Comparison of ENCODE assay signal across 8 mouse cellular contexts in the genomic region with DNA sequence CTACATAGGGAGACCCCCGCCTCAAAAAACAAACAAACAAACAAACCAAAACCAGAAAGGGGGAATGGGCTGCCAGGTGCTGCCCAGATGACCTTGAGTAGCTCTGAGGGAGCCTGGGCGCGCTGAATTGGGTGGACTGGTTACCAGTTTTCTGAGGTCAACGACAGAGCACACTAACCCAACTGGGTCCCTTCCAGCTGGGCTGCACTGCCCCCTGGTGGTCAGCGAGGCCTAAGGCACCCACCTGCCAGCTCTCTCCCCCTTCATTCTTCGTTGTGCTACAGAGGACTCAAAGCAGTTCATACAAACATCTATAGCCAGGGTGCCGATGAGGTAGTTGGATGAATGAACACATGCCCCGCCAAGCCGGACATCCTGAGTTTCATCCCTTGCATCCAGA. TPM values are rescaled to one million over a fixed set of nuclear protein-coding genes. Genes with fewer than 3 reads are reported as not detected.
A peak's percentile ranks its signal among the peaks of the same experiment; 100 is the strongest.
DNase-seq lines count a peak whose midpoint lies in the region.

No protein-coding gene starts in this region.

- DNase-seq in B cell, adult 2 months, result peak; percentile 87 to 88
- DNase-seq in MN1 (ENCODE audit: low spot score), result peak; percentile 91
- peak; percentile 80 for DNase-seq in cerebellum, adult 9-10 months
- DNase-seq in gastrocnemius, postnatal 36 days, result peak; percentile 54 to 68
- peak; percentile 71 to 72 for DNase-seq in kidney, postnatal 25 days
- peak; percentile 81 for DNase-seq in lung, postnatal 14 days
- peak; percentile 66 for DNase-seq in right cerebral cortex, postnatal 14 days
- peak; percentile 78 for DNase-seq in urinary bladder, postnatal 14 days (ENCODE audit: low spot score)

- intact Hi-C loops in gastrocnemius, postnatal 36 days (cut with DNase I), result no loop called here

RNA-seq across cellular contexts. Expression of gene Mief1, which starts 8.6 kb away (rescaled TPM):
- total RNA-seq in gastrocnemius, postnatal 36 days (2021), result 10 to 100 TPM; 19.2 to 25.8 TPM

RNA-seq across cellular contexts. Expression of gene AC140267.1, which starts 10.4 kb away (rescaled TPM):
- 1 to 10 TPM in 1 of 2 experiments, not detected in 1; 3.8 TPM for total RNA-seq in gastrocnemius, postnatal 36 days (2021)

RNA-seq across cellular contexts. Expression of gene Atf4, which starts 29.8 kb away (rescaled TPM):
- 100 to 1,000 TPM; 118 to 137 TPM for total RNA-seq in gastrocnemius, postnatal 36 days (2021)

RNA-seq across cellular contexts. Expression of gene Rps19bp1, which starts 38.9 kb away (rescaled TPM):
- 10 to 100 TPM; 11.6 to 12.4 TPM for total RNA-seq in gastrocnemius, postnatal 36 days (2021)

RNA-seq across cellular contexts. Expression of gene Mgat3, which starts 51.7 kb away (rescaled TPM):
- under 1 TPM; 0.64 to 0.96 TPM for total RNA-seq in gastrocnemius, postnatal 36 days (2021)

Comparison
In these comparisons a context has a peak if more than half of its experiments do, and no peak if none do; other contexts are left out.
1. Peak in every context shown above with its lines: DNase-seq.